Mouse (Mus musculus) forelimb bud, embryonic 11.5 days (tissue): ENCODE data around the gene Tuft1.
"Not testable (repeated sequence)": the region's sequence is repeated elsewhere in the genome, so short reads cannot be mapped to it uniquely, and the experiment has no call there.

Source experiments
- DNase-seq: peaks from one replicate; pipeline ENCODE4 v3.0.0-alpha.2; 2012; ENCODE audit warnings: low read depth, low spot score

The Tuft1 gene

DNA sequence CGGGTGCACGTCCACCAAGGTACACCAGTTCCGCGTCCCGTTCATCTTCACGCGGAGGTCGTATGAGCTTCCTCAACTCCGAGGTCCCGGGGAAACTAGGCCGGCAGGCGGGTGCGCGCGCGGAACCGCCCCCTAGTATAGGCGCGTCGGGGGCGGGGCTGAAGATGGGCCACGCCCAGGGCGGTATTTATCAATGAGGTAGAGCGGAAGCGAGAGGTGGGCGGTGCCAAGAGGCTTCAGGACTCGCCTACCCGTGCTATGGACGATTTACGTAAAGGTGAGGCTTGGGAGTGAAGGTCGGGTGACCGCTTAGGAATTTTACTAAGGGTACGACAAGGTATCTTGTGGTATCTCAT, at the start of gene Tuft1:
Gene Tuft1 (minus strand): TSS at position 133 of the 356 bp plus-strand sequence.
- DNase-seq: not testable (repeated sequence)

DNA sequence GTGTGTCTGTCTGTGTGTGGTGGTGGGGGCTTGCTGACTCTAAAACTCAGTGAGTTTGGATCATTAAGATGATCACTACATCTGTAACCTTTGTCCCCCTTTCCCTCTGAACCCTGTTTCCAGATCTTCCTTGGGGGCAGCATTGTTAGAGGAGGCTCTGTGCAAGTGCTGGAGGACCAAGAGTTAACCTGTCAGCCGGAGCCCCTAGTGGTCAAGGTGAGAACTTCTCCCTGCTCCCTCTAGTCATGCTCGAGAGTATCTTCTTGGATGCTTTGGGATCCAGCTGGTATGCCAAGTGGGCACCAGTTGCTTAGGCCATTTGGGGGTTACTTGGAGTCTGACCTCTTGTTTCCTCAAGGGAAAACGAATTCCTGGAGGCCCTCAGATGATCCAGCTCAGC, 44.7 kb upstream of the Tuft1 start:
- DNase-seq: not testable (repeated sequence)

DNA sequence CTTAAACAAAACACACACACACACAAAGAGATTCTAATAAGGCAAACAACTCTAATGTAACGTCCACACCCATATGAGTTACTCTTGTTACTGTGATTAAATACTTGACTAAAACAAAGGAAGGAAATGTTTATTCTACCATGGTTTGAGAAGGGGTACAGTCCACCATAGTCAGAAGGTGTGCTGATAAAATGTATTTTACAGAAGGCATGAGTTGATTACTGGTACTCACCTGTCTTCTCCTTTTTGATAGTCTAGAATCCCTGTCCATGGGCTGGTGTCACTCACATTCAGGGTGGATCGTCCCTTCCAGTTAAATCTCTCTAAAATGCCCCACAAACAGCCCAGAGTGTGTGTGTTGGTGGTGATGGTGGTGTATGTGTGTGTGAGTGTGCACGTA, 44.2 kb upstream of the Tuft1 start:
- no peak for DNase-seq

DNA sequence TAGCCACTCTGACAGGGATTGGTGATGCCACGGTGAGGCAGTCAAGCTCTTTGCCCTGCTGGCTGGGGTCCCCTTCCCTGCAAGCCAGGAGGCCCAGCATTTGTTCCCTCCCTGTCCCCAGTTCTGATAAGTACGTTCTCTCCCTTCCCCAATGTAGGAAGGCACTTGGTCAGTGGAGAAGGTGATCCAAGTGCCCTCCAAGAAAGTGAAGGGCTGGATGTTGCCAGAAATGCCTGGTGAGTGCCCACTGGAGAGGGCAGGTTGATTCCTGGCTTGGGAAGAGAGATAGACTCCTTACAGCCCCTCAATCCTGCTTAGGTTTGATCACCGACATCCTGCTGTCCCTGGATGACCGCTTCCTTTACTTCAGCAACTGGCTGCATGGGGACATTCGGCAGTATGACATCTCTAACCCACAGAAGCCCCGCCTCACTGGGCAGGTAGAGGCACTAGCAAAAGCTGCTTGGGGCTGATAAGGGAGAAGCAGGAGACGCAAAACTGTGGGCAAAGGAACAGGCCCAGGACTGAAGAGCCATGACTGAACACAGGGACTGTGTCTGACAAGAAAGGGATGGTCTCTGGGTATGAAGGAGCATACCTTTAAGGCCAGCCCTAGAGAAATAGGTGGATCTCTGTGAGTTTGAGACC, 43.6 kb upstream of the Tuft1 start:
- DNase-seq: not testable (repeated sequence)

DNA sequence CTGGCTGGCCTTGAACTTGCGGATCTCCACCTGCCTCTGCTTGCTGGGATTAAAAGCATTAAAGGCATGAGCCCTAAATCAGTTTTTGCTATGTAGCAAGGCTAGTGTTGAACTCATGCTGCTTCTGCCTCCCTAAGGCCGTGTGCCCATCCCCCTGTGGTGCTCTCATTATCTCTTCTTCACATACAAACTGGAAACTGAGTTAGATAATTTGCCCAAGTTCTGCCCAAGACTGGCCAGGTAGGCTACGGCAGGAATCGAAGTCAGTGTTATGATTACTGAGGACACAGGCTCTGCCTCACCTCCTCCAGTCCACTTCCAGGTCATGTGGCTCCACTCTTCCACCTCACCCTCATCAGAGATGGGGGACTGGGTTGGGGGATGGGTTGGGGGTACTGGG, 37.6 kb upstream of the Tuft1 start:
- not testable (repeated sequence) for DNase-seq

DNA sequence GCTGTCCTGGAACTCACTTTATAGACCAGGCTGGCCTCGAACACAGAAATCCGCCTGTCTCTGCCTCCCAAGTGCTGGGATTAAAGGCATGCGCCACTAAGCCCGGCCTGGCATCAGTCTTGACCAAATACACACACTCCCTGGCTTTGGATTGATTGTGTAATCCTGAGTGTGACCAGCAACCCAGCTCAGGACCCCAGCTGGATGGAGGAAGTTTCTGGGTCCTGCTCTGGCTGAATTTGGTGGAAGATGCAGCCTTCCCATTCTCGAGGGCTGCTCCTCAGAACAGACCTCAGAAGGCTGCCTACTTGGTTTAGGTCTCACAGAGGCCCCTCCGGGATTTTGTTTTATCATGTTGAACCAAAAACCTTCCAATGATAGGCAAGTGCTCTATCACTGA, 36.9 kb upstream of the Tuft1 start:
- not testable (repeated sequence) for DNase-seq

DNA sequence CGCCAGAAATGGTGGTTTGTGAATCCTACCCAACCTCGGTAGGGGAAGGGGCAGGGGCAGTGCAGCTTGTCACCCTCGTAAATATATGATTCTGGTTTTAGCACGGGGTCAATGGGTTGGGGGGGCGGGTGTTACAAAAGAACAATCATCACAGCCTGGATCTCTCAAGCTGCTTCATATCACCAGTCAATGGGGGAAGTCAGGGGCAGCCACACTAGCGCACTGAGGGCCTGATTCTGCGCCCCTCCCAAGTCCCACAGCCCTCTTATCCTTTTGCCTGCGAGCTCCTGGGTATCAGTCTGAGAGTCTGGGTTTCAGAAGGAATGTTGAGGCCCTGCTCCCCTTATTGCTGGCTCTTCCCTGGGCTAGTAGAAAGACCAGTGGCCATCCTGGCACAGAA, 35.2 kb upstream of the Tuft1 start:
- not testable (repeated sequence) for DNase-seq

DNA sequence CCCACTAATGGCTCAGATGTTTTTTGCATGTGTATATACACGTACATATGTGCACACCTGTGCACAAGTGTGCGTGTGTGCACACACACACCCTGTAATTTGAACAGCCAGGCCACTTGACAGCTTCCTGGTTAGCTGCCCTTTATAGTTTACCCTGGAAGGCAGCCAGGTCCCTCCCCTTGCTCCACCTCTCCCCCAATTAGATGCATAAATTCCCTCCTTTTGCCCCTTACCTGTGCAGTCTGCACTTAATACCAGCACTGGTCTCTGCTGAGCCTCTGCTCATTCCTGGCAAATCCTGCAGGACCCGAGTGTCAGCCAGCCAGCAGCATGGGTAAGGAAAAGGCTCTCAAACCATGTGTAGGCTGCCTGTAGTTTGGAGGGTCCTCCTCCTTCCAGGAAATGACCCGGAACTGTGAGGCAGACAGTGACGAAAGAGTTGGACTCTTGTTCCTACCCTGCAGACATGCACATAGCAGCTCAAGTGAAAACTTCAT, 34.7 kb upstream of the Tuft1 start, which contains the start of gene Selenbp2:
Gene Selenbp2 (plus strand): TSS at position 228 of the 497 bp plus-strand sequence.
- no peak for DNase-seq

DNA sequence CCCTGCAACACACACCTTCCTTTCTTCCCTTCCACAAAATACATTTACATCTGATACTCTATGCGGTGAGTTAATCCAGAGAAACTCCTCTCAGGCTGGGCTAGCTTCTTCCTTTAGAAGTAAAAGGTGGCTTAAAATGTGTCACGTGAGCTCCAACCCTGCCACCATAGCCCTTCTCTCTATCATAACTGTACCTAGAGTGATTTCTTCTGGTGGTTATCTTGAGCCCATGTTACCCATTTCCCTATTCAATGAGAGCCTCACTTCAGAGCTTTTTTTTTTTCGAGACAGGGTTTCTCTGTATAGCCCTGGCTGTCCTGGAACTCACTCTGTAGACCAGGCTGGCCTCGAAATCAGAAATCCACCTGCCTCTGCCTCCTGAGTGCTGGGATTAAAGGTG, 33.0 kb upstream of the Tuft1 start:
- DNase-seq: not testable (repeated sequence)

DNA sequence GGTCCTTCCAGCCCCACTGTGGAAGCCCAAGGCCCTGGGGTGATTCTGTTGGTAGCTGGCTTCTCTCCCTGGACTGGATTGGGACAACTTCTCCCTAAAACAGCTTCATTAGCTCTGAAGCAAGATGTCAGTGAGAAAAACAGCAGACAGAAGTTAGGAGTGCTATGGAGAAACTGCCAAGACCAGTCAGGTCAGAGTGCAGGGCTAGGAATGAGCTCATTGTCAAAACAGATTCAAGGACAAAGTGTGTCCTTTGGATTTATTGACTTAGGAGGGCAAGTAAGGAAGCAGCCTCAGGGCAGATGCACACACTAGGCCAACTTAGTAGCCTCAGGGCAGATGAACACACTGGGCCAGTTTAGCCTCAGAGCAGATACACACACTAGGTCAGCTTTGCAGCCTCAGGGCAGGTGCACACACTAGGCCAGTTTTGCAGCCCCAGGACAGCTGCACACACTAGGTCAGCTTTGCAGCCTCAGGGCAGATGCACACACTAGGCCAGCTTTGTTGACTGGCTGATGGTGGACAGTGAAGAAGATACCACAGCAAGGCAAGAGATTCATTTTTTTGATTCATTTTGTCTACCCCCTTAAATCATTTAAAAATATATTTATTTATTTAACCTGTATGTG, 32.1 kb upstream of the Tuft1 start:
- no peak for DNase-seq

DNA sequence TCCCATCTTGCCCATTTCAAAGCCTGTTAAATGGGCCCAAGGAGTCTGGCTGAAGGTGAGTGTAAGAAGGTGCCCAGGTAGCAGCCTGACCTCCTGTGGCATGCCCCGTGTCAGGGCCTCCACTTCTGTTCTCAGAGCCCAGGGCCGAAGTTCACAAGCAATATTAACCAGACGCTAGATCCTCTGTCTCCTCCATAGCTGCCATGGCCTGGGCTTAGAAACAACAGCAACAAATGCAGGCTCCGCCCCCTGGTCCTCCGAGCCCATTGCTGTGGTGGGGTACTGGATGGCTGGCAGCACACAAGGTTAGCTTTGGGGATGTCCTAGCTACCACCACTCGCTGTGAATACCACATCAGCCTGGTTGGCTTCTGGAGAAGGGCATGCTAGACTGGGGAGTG, 31.5 kb upstream of the Tuft1 start:
- not testable (repeated sequence) for DNase-seq

DNA sequence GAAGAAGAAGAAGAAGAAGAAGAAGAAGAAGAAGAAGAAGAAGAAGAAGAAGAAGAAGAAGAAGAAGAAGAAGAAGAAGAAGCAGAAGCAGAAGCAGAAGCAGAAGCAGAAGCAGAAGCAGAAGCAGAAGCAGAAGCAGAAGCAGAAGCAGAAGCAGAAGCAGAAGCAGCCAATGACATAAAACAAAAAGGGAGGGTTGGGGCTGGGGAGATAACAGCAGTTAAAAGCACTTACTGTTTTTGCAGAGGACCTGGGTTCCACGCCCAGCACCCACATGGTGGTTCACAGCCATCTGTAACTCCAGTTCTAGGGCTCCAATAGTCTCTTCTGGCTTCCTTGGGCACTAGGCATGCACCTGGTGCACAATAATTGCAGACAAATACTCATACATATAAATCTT, 30.5 kb upstream of the Tuft1 start:
- DNase-seq: not testable (repeated sequence)

DNA sequence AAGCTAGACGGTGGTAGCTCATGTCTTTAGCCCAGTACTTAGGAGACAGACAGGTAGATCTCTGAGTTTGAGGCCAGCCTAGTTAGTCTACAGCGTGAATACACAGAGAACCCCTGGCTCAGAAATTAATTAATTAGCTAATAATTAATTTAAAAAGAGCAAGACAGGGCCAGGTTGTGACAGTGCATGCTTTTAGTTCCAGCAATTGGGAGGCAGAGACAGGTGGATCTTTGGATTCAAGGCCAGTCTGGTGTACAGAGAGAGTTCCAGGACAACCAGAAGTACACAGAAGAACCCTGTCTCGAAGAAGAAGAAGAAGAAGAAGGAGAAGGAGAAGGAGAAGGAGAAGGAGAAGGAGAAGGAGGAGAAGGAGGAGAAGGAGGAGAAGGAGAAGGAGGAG, 30.0 kb upstream of the Tuft1 start:
- DNase-seq: not testable (repeated sequence)

DNA sequence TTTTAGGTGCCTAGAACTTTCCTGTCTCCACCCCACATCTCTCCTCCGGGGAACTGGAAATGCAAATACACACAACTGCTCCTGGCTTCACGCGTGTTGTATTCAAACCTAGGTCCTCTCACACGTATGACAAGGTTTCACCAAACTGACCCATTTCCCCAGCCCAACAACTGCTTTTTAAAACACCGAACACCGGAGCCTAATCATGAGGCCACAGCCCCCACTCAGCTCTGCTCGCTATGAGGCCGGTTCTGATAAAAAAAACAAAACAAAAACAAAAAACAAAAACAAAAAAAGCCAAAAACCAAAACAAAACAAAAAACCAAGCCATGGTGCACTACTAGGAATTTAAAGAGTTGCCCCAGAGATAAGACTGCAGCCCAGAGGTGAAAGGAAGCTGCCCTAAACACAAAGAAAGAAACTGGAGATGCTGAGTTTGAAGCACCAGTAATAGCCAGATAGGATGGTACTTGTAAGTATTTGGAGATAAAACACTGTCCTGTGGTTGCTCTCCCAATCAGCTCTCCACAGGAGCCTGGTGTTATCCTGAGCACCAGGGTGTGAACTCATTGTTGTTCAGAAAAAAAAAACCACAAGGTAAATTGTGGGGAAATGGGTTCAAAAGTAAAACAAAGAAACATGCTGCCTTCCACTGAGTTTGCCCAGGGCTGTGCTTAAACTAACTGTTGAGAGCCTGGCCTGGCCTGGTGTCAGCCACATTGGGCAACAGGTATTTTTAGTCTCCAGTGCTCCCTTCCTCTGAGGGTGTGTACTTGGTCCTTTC, 27.5 kb upstream of the Tuft1 start:
- not testable (repeated sequence) for DNase-seq

DNA sequence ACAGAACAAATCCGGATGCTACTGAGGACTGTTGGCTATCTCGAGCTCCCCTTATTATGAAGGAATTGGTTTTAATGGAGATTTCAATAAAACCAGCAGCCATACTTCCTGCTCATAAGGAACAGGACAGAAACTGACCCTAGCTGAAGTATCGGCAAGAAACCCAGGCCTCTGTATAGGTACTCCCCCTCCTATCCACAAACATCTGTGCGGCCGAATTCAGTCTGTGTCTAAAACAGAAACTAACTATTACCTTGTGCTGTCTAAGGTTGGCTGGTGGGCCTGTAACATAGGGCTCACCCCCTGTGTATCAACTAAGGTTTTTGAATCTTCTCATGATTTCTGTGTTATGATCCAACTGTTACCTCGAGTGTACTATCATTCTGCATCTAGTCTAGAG, 25.0 kb upstream of the Tuft1 start:
- DNase-seq: no peak

DNA sequence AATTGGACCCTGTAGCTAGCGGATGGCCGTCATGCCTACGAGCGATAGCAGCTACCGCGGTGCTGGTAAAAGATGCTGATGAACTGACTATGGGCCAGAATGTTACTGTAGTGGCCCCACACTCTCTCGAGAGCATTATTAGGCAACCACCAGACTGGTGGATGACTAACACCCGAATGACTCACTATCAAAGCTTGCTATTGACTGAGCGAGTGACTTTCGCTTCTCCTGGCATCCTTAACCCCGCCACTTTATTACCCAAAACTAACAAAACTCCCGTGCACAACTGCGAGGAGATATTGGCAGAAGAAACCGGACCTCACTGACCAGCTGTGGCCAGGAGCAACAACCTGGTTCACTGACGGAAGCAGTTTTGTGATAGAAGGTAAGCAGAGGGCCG, 22.1 kb upstream of the Tuft1 start:
- DNase-seq: no peak

DNA sequence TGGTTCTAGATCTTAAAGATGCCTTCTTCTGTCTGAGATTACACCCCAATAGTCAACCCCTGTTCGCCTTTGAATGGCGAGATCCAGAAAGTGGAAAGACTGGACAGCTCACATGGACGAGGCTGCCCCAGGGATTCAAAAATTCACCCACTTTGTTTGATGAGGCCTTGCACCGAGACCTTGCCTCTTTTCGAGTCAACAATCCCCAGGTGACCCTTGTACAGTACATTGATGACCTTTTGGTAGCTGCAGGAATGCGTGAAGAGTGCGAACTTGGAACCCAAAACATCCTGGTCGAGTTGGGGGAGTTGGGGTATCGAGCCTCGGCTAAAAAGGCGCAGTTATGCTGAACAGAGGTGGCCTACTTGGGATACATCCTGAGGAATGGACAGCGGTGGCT, 21.4 kb upstream of the Tuft1 start:
- not testable (repeated sequence) for DNase-seq

DNA sequence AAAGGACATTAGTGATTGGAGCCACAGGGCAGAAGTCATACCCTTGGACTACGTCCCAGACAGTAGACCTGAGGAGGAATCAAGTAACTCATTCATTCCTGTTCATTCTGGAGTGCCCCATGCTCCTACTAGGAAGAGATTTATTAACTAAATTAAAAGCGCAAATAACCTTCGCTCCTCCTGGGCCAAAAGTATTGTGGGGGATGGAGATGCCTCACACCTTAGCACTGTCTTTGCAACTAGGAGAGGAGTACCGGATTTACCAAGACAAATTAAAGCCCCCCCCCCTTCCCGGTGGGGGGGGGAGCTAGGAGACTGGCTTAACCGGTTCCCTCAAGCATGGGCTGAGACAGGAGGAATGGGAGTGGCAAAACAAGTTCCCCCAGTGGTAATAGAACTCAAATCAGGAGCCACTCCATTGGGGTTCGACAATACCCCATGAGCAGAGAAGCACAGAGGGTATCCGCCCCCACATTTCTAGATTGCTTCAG, 20.7 kb upstream of the Tuft1 start:
- no peak for DNase-seq

DNA sequence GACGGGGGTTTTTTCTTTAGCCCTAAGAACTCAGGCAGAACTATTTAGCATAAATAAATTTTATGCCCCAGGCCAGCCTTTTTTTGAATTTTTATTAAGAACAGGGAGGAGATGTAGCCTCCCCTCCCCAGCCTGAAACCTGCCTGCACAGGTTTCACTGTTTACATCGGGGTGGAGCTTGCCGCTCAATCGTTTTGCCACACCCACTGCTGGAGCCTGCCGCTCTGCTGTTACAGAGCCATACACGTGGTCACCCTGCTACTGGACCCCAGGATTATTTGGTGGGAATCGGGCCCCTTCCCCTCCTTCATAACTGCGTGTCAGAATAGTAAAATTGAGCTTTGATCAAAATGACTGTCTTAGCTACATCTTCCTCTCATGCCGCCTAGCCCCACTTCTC, 16.4 kb upstream of the Tuft1 start:
- not testable (repeated sequence) for DNase-seq

DNA sequence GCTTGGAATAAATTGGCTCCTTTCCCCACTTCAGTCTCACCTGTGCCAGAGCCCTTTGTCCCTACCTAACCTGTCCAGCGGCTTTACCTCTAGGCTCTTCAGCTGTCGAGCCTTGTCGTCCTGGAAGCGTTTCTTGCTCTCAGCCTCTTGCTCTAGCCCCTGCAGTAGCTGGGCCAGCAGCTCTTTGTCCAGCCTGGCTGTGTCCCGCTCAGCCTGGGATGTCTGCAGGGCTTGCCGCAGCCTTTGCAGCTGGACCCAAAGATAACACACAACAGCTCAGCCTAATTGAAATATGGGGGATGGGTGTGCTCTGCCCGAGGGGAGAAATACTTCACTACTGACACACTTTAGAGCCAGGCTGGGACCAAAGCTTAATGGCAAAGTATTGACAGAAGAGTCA, 7.2 kb upstream of the Tuft1 start:
- not testable (repeated sequence) for DNase-seq

DNA sequence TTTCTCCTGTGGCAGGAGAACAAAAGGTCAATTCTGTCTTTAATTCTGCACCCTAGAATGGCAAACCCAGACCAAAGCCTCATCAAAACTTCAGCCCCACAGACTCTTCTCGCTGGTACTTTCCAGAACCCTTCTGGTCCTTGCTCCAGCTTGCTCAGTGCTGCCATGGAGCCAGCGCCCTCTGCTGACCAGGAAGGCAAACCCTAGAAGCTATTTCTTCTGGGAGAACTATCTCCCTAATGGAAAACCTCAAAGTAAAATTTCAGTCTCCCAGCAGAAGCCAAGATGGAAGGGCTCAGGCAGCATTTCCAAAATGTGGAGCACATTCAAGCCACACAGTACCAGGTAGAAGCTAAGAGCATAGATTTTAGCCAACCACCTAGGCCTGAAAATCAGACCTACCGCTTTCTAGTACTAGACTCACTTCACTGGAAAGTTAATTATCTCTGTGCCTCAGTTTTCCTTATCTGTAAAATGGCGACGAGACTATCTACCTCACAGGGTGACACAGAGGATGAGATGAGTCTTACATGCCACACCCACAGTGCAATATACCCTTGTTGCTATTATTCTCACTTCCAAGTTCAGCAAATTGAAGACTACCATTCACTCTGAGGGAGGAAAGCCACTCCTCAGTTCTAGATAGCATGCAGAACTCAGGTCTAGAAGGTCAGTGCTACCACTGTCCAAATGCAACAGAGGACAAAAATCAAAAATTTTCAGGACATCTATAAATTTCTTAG, 6.6 kb upstream of the Tuft1 start:
- not testable (repeated sequence) for DNase-seq

DNA sequence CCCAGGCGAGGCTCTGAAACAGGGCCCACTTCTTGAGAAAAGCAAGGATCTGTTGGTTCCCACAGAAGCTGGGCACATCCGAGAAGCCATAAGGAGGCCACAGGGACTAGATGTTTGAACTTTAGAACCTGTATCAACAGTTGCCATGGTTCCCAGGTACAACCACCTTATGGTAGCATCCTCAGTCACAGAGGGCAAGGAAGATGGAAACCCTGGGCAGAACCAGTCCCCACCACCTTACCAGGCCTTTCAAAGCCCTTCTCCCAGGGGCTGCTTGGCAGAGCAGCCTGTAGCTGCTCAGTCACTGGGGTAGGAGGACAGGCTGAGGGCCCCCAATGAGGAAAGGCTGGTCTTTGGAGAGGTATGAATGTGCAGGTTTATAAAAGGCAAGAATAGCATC, 2.2 kb upstream of the Tuft1 start:
- not testable (repeated sequence) for DNase-seq
